Mouse (Mus musculus) E14TG2a.4 (cell line): ENCODE data around the gene Dlx5.
A peak's percentile ranks its signal among the peaks of the same experiment; 100 is the strongest.

Experiments
- H3K27me3 ChIP-seq: 2 replicates; pipeline ENCODE4 v1.6.1; 2014; ENCODE audit warnings: low read length, control low read depth; ENCODE audit not compliant: insufficient read depth
- H3K36me3 ChIP-seq: 2 replicates; pipeline ENCODE4 v1.6.1; 2014; ENCODE audit warnings: low read length, control low read depth; ENCODE audit not compliant: insufficient read depth
- H3K4me1 ChIP-seq: replicated peaks from 2 replicates; pipeline ENCODE4 v1.6.1; 2014; ENCODE audit warnings: low read depth, low read length, control low read depth
- H3K4me3 ChIP-seq: replicated peaks from 2 replicates; pipeline ENCODE4 v1.5.1; 2014; ENCODE audit warnings: mild to moderate bottlenecking, low read length
- H3K9me3 ChIP-seq: 2 replicates; pipeline ENCODE4 v1.6.1; 2014; ENCODE audit warnings: low read length, control low read depth
- CTCF ChIP-seq: conservative IDR thresholded peaks from 2 replicates; pipeline ENCODE4 v1.5.1; 2014; ENCODE audit warnings: low read length
- NANOG ChIP-seq: IDR thresholded peaks from 2 replicates; pipeline ENCODE4 v1.6.1; 2014; ENCODE audit warnings: borderline replicate concordance, low read length, mixed read lengths
- POU5F1 ChIP-seq: IDR thresholded peaks from 2 replicates; pipeline ENCODE4 v1.6.1; 2014; ENCODE audit warnings: low read length, borderline replicate concordance

Gene Dlx5

GRCm38 (mm10) chr6:6858571-6858970, 23.3 kb downstream of the Dlx5 start:
- no peaks in the 10 kb centered on the region for H3K36me3 ChIP-seq

GRCm38 (mm10) chr6:6857766-6858165, 24.1 kb downstream of the Dlx5 start:
- Histone ChIP-seq H3K36me3 (no peaks in the 10 kb centered on the region), H3K4me3 (no peak overlapping the region), H3K4me1 (peaks cover 65% of the 10 kb centered on the region), H3K9me3 (no peaks in the 10 kb centered on the region), H3K27me3 (peaks cover 92% of the 10 kb centered on the region)
- TF ChIP-seq CTCF, result no peak
- TF ChIP-seq POU5F1, result no peak
- no peak for TF ChIP-seq NANOG

More at GRCm38 (mm10) chr6:6858571-6858970, 23.3 kb downstream of the Dlx5 start:
- TF ChIP-seq NANOG, result no peak
- TF ChIP-seq CTCF, result no peak
- no peak for TF ChIP-seq POU5F1
- no peaks in the 10 kb centered on the region for H3K9me3 ChIP-seq
- H3K27me3 ChIP-seq, result peaks cover 91% of the 10 kb centered on the region
- H3K4me3 ChIP-seq, result no peak overlapping the region
- peaks cover 66% of the 10 kb centered on the region for H3K4me1 ChIP-seq

GRCm38 (mm10) chr6:6856881-6857280, 25.0 kb downstream of the Dlx5 start:
- peaks cover 58% of the 10 kb centered on the region for H3K4me1 ChIP-seq
- peaks cover 93% of the 10 kb centered on the region for H3K27me3 ChIP-seq
- H3K9me3 ChIP-seq, result no peaks in the 10 kb centered on the region
- TF ChIP-seq POU5F1 (no peak), NANOG (no peak), CTCF (no peak)
- H3K4me3 ChIP-seq, result no peak overlapping the region
- no peaks in the 10 kb centered on the region for H3K36me3 ChIP-seq

- peaks cover 56% of the 10 kb centered on the region for H3K4me1 ChIP-seq
- TF ChIP-seq CTCF (no peak), POU5F1 (no peak), NANOG (no peak)
Measured at GRCm38 (mm10) chr6:6856316-6856715, 25.6 kb downstream of the Dlx5 start.

GRCm38 (mm10) chr6:6855746-6856185, 26.1 kb downstream of the Dlx5 start:
- no peaks in the 10 kb centered on the region for H3K9me3 ChIP-seq
- peaks cover 56% of the 10 kb centered on the region for H3K4me1 ChIP-seq
- TF ChIP-seq NANOG, result no peak
- no peak for TF ChIP-seq POU5F1
- no peak for TF ChIP-seq CTCF
- no peaks in the 10 kb centered on the region for H3K36me3 ChIP-seq
- H3K27me3 ChIP-seq, result peaks cover 93% of the 10 kb centered on the region
- no peak overlapping the region for H3K4me3 ChIP-seq

More at GRCm38 (mm10) chr6:6856316-6856715, 25.6 kb downstream of the Dlx5 start:
- no peaks in the 10 kb centered on the region for H3K36me3 ChIP-seq
- no peaks in the 10 kb centered on the region for H3K9me3 ChIP-seq
- H3K27me3 ChIP-seq, result peaks cover 93% of the 10 kb centered on the region
- H3K4me3 ChIP-seq, result peak overlapping the region; percentile 26; the same call in 1 of the 2 replicates

GRCm38 (mm10) chr6:6854902-6855745, 26.8 kb downstream of the Dlx5 start:
- Histone ChIP-seq H3K4me3 (no peak overlapping the region), H3K27me3 (peaks cover 93% of the 10 kb centered on the region), H3K4me1 (peaks cover 56% of the 10 kb centered on the region), H3K9me3 (no peaks in the 10 kb centered on the region), H3K36me3 (no peaks in the 10 kb centered on the region)
- TF ChIP-seq NANOG (no peak), CTCF (no peak), POU5F1 (no peak)

GRCm38 (mm10) chr6:6854176-6854575, 27.7 kb downstream of the Dlx5 start:
- no peaks in the 10 kb centered on the region for H3K9me3 ChIP-seq
- TF ChIP-seq CTCF, result no peak
- TF ChIP-seq NANOG, result no peak
- no peak for TF ChIP-seq POU5F1
- H3K4me3 ChIP-seq, result no peak overlapping the region
- H3K27me3 ChIP-seq, result peaks cover 89% of the 10 kb centered on the region
- no peaks in the 10 kb centered on the region for H3K36me3 ChIP-seq
- H3K4me1 ChIP-seq, result peaks cover 50% of the 10 kb centered on the region

- H3K36me3 ChIP-seq, result no peaks in the 10 kb centered on the region
- H3K4me1 ChIP-seq, result peaks cover 44% of the 10 kb centered on the region
- TF ChIP-seq POU5F1 (no peak), NANOG (no peak), CTCF (no peak)
- H3K4me3 ChIP-seq, result no peak overlapping the region
- no peaks in the 10 kb centered on the region for H3K9me3 ChIP-seq
- peaks cover 84% of the 10 kb centered on the region for H3K27me3 ChIP-seq
Measured at GRCm38 (mm10) chr6:6852944-6853343, 28.9 kb downstream of the Dlx5 start.

- H3K36me3 ChIP-seq, result no peaks in the 10 kb centered on the region
- H3K4me3 ChIP-seq, result no peak overlapping the region
- TF ChIP-seq NANOG (no peak), CTCF (no peak), POU5F1 (no peak)
- no peaks in the 10 kb centered on the region for H3K9me3 ChIP-seq
- H3K27me3 ChIP-seq, result peaks cover 77% of the 10 kb centered on the region
- peaks cover 33% of the 10 kb centered on the region for H3K4me1 ChIP-seq
Measured at GRCm38 (mm10) chr6:6851166-6851565, 30.7 kb downstream of the Dlx5 start.
